Mouse (Mus musculus) hindbrain, embryonic 16.5 days (tissue): ENCODE measurements around the gene Crxos. TPM values are rescaled to one million over a fixed set of nuclear protein-coding genes. Genes with fewer than 3 reads are reported as not detected.

Experiments
- ATAC-seq: fragments of 200-750 bp; cut with Nextera tagmentation; 2 replicates; pipeline ENCODE4 v1.8.0; 2017; ENCODE audit warnings: moderate TSS enrichment, moderate library complexity
- H3K27ac ChIP-seq: fragments of 300-500 bp; sonication (generic); 2 replicates; pipeline ENCODE4 v1.5.1; 2014; ENCODE audit warnings: low read depth, mild to moderate bottlenecking, control low read depth, low read length, moderate library complexity
- H3K27me3 ChIP-seq: fragments of 300-500 bp; sonication (generic); replicated peaks from 2 replicates; pipeline ENCODE4 v1.6.1; 2014; ENCODE audit warnings: low read length; ENCODE audit not compliant: control insufficient read depth, insufficient read depth
- H3K36me3 ChIP-seq: fragments of 300-500 bp; sonication (generic); 2 replicates; pipeline ENCODE4 v1.6.1; 2014; ENCODE audit warnings: mild to moderate bottlenecking, low read length, moderate library complexity, mixed read lengths; ENCODE audit not compliant: control insufficient read depth, insufficient read depth
- H3K4me1 ChIP-seq: fragments of 300-500 bp; sonication (generic); 2 replicates; pipeline ENCODE4 v1.6.1; 2014; ENCODE audit warnings: low read depth, low read length; ENCODE audit not compliant: control insufficient read depth, insufficient read depth
- H3K4me2 ChIP-seq: fragments of 300-500 bp; sonication (generic); 2 replicates; pipeline ENCODE4 v1.6.1; 2014; ENCODE audit warnings: mild to moderate bottlenecking, low read length, control low read depth, moderate library complexity
- H3K4me3 ChIP-seq: fragments of 300-500 bp; sonication (generic); 2 replicates; pipeline ENCODE4 v1.5.1; 2014; ENCODE audit warnings: mild to moderate bottlenecking, low read length, control low read depth, moderate library complexity
- H3K9ac ChIP-seq: fragments of 300-500 bp; sonication (generic); 2 replicates; pipeline ENCODE4 v1.6.1; 2014; ENCODE audit warnings: low read depth, mild to moderate bottlenecking, control low read depth, low read length, moderate library complexity
- H3K9me3 ChIP-seq: fragments of 300-500 bp; sonication (generic); 2 replicates; pipeline ENCODE4 v1.6.1; 2014; ENCODE audit warnings: mild to moderate bottlenecking, low read length, moderate library complexity; ENCODE audit not compliant: control insufficient read depth
- WGBS: fragments of 180-500 bp; shearing (Covaris S2); extraction: QIAGEN DNeasy Blood & Tissue Kit; methylation state at CpG from one replicate; pipeline ENCODE4 v1.1.7; 2014; 5-methylcytosine and 5-hydroxymethylcytosine counted together
- polyA plus RNA-seq: library from polyadenylated mRNA; unstranded; fragments of >200 nt; fragmentation: Nextera tagmentation; extraction: Ambion mirVana; gene quantifications from 2 replicates; pipeline ENCODE4 v1.2.1, GENCODE M21; 2015

The Crxos gene
- polyA plus RNA-seq, 1 experiment from 2014 or later: not detected

DNA sequence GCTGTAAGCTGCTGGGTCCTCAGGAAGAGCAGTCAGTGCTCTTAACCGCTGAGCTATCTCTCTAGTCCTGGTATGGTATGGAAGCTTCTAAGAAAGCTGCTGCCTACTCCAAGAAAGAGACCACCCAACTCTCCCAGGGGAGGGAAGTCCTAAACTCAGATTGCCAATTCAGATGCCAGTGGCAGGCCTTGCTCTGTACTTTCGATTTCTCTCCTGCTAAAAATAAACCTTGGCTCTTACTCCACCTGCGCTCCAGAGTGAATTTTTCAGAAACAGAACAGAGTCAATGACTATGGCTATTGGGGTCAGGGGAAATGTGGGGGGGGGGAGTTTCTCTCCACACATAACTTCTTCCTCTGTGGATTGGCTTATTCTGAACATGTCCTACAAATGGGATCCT, 49.2 kb downstream of the Crxos start:
- H3K4me1 ChIP-seq: no peaks in the 10 kb centered on the region
- H3K4me2 ChIP-seq: no peak overlapping the region
- H3K27me3 ChIP-seq: no peaks in the 10 kb centered on the region
- no peak overlapping the region for H3K9ac ChIP-seq
- H3K4me3 ChIP-seq: no peak overlapping the region
- WGBS: 78% methylated on average over 3 of the region's 3 CpGs
- H3K27ac ChIP-seq: no peak overlapping the region
- H3K36me3 ChIP-seq: peaks cover 8% of the 10 kb centered on the region; the same call in 1 of the 2 replicates
- ATAC-seq: no peak
- H3K9me3 ChIP-seq: no peaks in the 10 kb centered on the region; the same call in 1 of the 2 replicates

DNA sequence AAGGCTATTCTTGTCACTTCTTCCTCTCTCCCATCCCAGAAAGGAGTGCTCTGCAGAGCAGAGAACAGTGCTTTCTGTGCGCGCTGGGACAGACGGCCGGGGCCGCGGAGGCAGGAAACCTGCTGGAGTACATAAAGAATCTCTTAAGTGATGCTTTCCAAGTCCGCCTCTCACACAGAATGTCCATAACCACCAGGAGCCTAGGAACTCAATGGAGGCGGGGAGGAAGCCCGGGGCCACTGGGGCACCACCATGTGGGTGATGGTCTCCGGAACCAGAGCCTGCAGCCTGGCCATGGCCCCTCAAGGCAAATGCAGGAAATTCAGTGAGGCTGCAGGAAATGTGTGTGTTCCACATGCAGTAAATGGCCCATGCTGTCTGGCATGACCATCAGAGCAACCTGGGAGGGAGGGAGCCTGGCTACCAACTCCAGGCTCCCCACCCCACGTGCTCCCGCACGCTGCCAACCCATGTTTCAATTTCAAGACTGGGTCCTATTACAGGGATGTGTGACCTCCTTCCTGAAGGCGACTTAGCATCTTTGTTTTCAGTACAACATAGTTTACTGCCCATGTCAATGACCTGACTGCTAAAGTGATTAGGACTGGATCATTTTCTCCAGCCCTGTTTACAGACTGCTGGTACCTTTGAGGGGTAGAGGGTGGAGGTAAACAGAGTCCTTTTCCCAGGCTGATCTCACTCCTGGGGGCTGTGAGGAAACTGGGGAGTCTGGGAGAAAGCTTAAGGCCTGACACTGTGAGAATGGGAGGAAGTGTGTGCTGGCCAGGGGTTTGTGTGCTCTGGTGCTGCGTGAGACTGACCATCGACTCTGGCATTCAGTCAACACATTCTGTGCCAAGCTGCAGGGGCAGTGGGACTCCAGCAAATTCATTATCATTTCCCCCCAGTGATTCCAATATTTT, 51.3 kb downstream of the Crxos start:
- no peak overlapping the region for H3K4me2 ChIP-seq
- no peak overlapping the region for H3K4me3 ChIP-seq
- no peaks in the 10 kb centered on the region for H3K27me3 ChIP-seq
- ATAC-seq: no peak
- peaks cover 23% of the 10 kb centered on the region for H3K36me3 ChIP-seq
- 65% methylated on average over 16 of the region's 16 CpGs for WGBS
- no peak overlapping the region for H3K27ac ChIP-seq
- no peak overlapping the region for H3K9ac ChIP-seq
- no peaks in the 10 kb centered on the region for H3K4me1 ChIP-seq
- H3K9me3 ChIP-seq: no peaks in the 10 kb centered on the region; the same call in 1 of the 2 replicates

DNA sequence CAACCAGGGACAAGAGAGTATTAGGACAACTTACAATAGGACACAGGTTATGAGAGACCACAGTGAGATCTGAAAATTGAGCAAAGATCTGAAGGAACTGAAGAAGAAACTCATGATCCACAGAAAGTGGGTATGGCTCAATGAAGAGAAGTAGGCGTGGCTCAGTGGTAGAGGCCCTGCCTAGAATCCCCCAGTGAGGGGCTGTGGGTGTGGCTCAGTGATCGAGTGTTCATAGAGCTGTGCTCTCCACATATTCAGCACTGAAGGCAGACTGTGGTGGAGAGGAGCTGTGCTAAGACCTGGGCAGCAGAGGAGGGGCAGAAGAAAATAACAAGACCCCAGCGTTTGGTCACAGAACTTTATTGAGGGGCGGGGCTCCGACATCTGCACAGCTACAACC, 55.1 kb downstream of the Crxos start:
- ATAC-seq: no peak
- no peaks in the 10 kb centered on the region; the same call in 1 of the 2 replicates for H3K9me3 ChIP-seq
- H3K9ac ChIP-seq: no peak overlapping the region
- H3K4me2 ChIP-seq: no peak overlapping the region
- no peak overlapping the region for H3K4me3 ChIP-seq
- no peak overlapping the region for H3K27ac ChIP-seq
- WGBS: 88% methylated on average over 5 of the region's 5 CpGs
- no peaks in the 10 kb centered on the region for H3K27me3 ChIP-seq
- peaks cover 58% of the 10 kb centered on the region for H3K36me3 ChIP-seq
- no peaks in the 10 kb centered on the region for H3K4me1 ChIP-seq

DNA sequence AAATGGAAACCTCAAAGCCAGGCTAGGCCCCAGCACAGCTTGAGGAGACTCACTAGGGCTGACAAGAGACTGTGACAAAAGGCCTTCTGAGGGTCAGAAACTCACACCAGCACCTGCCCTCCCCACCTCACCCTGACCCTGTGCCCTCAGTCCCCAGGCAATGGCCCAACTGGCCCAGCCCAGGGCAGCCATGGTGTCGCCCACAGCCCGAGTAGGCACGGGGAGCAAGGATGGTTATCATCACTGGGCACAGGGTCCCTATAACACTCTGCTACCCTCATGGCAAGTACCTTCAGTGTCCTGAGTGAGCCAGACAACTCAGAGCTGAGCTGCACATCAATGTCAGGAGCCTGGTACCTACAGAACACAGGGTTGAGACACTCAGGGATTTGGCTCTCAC, 56.2 kb downstream of the Crxos start:
- ATAC-seq: no peak
- Histone ChIP-seq H3K27ac (no peak overlapping the region), H3K4me2 (no peak overlapping the region), H3K9me3 (no peaks in the 10 kb centered on the region; the same call in 1 of the 2 replicates), H3K4me1 (no peaks in the 10 kb centered on the region), H3K36me3 (peaks cover 62% of the 10 kb centered on the region), H3K27me3 (no peaks in the 10 kb centered on the region), H3K9ac (no peak overlapping the region), H3K4me3 (no peak overlapping the region)
- WGBS: 95% methylated on average over 3 of the region's 3 CpGs

DNA sequence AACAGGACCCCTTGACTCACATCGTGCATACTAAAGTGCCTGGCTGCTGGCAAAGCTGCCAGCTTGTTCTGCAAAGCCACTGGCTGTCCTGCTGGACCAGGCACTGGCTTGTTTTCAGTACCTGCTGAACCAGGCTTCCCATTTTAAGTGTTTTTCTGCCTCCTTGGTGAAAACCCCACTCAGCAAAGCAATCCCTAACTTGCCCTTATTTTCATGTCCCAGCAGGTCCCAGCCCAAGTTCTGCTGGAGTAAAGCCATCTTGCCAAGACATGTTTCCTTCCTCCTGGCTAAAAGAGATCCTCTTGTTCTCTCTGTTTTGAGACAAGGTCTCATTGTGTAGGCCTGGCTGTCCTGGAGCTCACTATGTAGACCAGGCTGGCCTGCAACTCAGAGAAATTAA, 61.9 kb downstream of the Crxos start:
- H3K36me3 ChIP-seq: peaks cover 35% of the 10 kb centered on the region

DNA sequence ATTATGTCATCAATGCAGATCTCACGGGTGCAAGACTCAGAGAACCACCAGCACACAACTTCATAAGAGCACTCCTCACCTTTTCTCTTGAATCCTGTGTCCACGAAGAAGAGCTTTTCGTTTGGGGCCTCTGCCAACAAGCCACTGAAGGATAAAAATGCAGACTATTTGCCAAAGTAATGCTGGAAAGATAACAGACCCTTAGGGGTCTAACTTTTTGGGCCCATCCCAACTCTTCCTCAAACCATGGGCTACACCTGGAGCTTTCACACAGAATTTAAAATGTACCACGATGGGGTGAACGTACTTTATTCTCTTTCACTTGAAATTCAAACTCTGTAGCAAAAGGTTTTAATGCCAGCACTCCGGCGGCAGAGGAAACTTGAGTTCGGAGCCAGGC, 62.8 kb downstream of the Crxos start:
- Histone ChIP-seq H3K4me3 (peak overlapping the region; percentile 75), H3K4me2 (peak overlapping the region; percentile 95), H3K9me3 (no peaks in the 10 kb centered on the region), H3K36me3 (peaks cover 26% of the 10 kb centered on the region), H3K27me3 (no peaks in the 10 kb centered on the region), H3K9ac (peak overlapping the region; percentile 82), H3K4me1 (peaks cover 17% of the 10 kb centered on the region), H3K27ac (peak overlapping the region; percentile 97; the same call in 1 of the 2 replicates)
- WGBS: 8% methylated on average over 8 of the region's 8 CpGs
- ATAC-seq: no peak

More for the DNA sequence above, 61.9 kb downstream of the Crxos start:
- Histone ChIP-seq H3K9ac (no peak overlapping the region), H3K4me1 (peaks cover 17% of the 10 kb centered on the region), H3K27me3 (no peaks in the 10 kb centered on the region), H3K9me3 (no peaks in the 10 kb centered on the region), H3K4me2 (peak overlapping the region; percentile 95), H3K4me3 (no peak overlapping the region), H3K27ac (no peak overlapping the region)
- 93% methylated on average over 1 of the region's 1 CpGs for WGBS
- no peak for ATAC-seq

DNA sequence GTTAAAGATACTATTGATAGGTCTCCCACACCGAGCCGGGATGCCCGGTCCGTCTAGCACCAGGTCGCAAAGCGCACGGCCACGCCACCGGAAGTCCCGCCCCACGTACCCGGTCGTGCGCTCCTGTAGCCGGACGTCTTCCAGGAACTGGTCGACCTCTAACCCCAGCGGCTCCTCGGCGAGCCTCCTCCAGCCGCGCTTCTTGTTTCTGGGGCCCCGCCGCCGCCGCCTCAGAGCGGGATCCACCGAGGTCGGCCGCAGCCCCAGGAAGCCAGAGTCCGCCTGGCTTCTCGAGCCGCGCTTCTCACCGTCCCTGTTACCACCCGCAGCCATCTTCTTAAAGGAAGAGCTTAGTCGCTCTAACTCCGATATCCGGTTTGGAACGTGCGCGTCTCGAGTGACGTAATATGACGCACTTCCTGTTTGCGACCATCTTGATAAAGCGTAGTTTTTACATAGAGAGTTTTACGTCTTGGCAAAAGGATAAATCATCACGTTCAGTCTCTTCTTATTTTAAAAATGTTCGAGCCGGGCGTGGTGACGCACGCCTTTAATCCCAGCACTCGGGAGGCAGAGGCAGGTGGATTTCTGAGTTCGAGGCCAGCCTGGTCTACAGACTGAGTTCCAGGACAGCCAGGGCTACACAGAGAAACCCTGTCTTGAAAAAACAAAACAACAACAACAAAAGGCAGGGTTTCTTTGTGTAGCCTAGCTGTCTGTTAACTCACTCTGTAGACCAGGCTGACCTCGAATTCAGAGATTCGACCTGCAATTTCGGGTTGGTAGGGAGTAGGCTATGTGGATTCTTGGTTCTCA, 63.5 kb downstream of the Crxos start, which contains the start of gene Nop53:
Nop53 (minus strand) TSS at position 354 of the 816 bp plus-strand sequence.
- Histone ChIP-seq H3K27me3 (no peaks in the 10 kb centered on the region), H3K36me3 (peaks cover 20% of the 10 kb centered on the region), H3K4me2 (peak within 1 kb of the TSS; percentile 95), H3K4me3 (peak within 1 kb of the TSS; percentile 75), H3K27ac (peak within 1 kb of the TSS; percentile 97), H3K9me3 (no peaks in the 10 kb centered on the region), H3K9ac (peak within 1 kb of the TSS; percentile 82), H3K4me1 (peaks cover 17% of the 10 kb centered on the region)
- peak; percentile 95 for ATAC-seq
- WGBS: 2% methylated on average over 59 of the region's 59 CpGs

DNA sequence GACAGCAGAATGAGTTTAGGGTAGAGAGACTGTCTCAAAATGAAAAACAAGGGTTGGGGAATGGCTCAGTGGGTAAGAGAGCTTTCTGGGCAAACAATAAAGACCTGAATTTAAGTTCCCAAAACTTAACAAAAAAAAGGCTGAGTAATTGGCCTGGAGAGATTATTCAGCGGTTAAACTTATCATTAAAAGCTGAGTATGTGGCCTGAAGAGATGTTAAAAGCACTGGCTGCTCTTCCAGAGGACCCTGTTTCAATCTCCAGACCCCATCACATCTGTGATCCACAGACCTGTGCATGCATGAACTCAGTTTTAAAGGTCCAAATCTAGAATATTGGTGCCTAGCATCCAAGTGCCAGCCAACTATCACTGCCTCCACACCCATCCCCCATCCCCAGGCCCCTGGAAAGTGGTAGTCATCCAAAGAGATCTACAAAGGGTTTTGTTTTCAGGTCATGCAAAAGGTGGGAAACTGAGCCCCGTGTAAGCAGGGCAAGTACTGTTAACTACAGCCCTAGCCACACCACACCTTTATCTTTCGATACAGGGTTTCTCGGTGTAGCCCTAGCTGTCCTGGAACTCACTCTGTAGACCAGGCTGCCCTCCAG, 65.3 kb downstream of the Crxos start:
- Histone ChIP-seq H3K4me3 (no peak overlapping the region), H3K9ac (no peak overlapping the region; the same call in 1 of the 2 replicates), H3K36me3 (peaks cover 3% of the 10 kb centered on the region), H3K4me2 (peak overlapping the region; percentile 53; the same call in 1 of the 2 replicates), H3K27me3 (no peaks in the 10 kb centered on the region), H3K27ac (no peak overlapping the region), H3K4me1 (peaks cover 17% of the 10 kb centered on the region), H3K9me3 (no peaks in the 10 kb centered on the region)
- WGBS: 51% methylated on average over 4 of the region's 4 CpGs
- no peak for ATAC-seq
